9 mouse cellular contexts compared by ENCODE assay signal in genomic region chr16:34924937-34925618, GRCm38 (mm10).
DNase-seq lines count a peak whose midpoint lies in the region; ATAC-seq lines count a peak whose summit lies in the region.
"Had no signal": no experiment of that assay in that cellular context is flagged by ENCODE, and none has a peak within 500 bp of the region (broad histone marks: within the 10 kb centered on the region; RNA-seq: fewer than 3 reads in every experiment).

No protein-coding gene starts in this region.

- peaks cover 5% of the 10 kb centered on the region for H3K4me1 ChIP-seq in embryonic facial prominence, embryonic 11.5 days (ENCODE audit: control insufficient read depth, insufficient read depth, low read length)
- peaks cover 55% of the 10 kb centered on the region for H3K4me1 ChIP-seq in limb, embryonic 15.5 days
- H3K4me1 ChIP-seq in midbrain, embryonic 16.5 days (ENCODE audit: control insufficient read depth, insufficient read depth, low read length): peaks cover 6% of the 10 kb centered on the region; the same call in 1 of the 2 replicates

- H3K36me3 ChIP-seq in embryonic facial prominence, embryonic 11.5 days (replicated peaks; ENCODE audit: control insufficient read depth, insufficient read depth, low read depth, low read length): no peaks in the 10 kb centered on the region
- no peaks in the 10 kb centered on the region for H3K36me3 ChIP-seq in limb, embryonic 15.5 days
- no peaks in the 10 kb centered on the region for H3K36me3 ChIP-seq in midbrain, embryonic 16.5 days (ENCODE audit: control insufficient read depth, insufficient read depth, low read length)

- H3K27ac ChIP-seq in embryonic facial prominence, embryonic 11.5 days (replicated peaks; ENCODE audit: low read depth, low read length): no peak overlapping the region
- peak overlapping the region; percentile 44; the same call in 1 of the 2 replicates for H3K27ac ChIP-seq in limb, embryonic 15.5 days
- no peak overlapping the region for H3K27ac ChIP-seq in midbrain, embryonic 16.5 days (ENCODE audit: low read length)

- intact Hi-C loops in heart, postnatal 25 days (cut with DNase I): no loop called here

- H3K4me2 ChIP-seq in embryonic facial prominence, embryonic 11.5 days (ENCODE audit: low read depth, low read length): no peak overlapping the region; the same call in 1 of the 2 replicates
- H3K4me2 ChIP-seq in limb, embryonic 15.5 days: no peak overlapping the region
- H3K4me2 ChIP-seq in midbrain, embryonic 16.5 days (ENCODE audit: low read length): no peak overlapping the region

- no peaks in the 10 kb centered on the region for H3K9me3 ChIP-seq in embryonic facial prominence, embryonic 11.5 days (replicated peaks; ENCODE audit: control insufficient read depth, low read length)
- H3K9me3 ChIP-seq in limb, embryonic 15.5 days: no peaks in the 10 kb centered on the region
- no peaks in the 10 kb centered on the region for H3K9me3 ChIP-seq in midbrain, embryonic 16.5 days (replicated peaks; ENCODE audit: control insufficient read depth, low read length, poor library complexity, severe bottlenecking)

- no peak for ATAC-seq in embryonic facial prominence, embryonic 11.5 days (replicated peaks; ENCODE audit: insufficient number of reproducible peaks, low FRiP score, low TSS enrichment, low read depth)
- no peak for ATAC-seq in limb, embryonic 15.5 days (ENCODE audit: insufficient number of reproducible peaks, low FRiP score, low TSS enrichment, low read depth)
- ATAC-seq in midbrain, embryonic 16.5 days: no peak

- H3K27me3 ChIP-seq in embryonic facial prominence, embryonic 11.5 days (ENCODE audit: control insufficient read depth, insufficient read depth, low read length): no peaks in the 10 kb centered on the region
- no peaks in the 10 kb centered on the region for H3K27me3 ChIP-seq in limb, embryonic 15.5 days
- no peaks in the 10 kb centered on the region for H3K27me3 ChIP-seq in midbrain, embryonic 16.5 days (ENCODE audit: control insufficient read depth, insufficient read depth, low read depth, low read length)

- 66% methylated on average over 6 of the region's 6 CpGs for WGBS in embryonic facial prominence, embryonic 11.5 days
- 53% methylated on average over 6 of the region's 6 CpGs for WGBS in limb, embryonic 15.5 days
- 67% methylated on average over 6 of the region's 6 CpGs for whole genome bisulfite sequencing in midbrain, embryonic 16.5 days

- H3K4me3 ChIP-seq in embryonic facial prominence, embryonic 11.5 days (ENCODE audit: low read depth, low read length): no peak overlapping the region
- H3K4me3 ChIP-seq in limb, embryonic 15.5 days: no peak overlapping the region
- no peak overlapping the region for H3K4me3 ChIP-seq in midbrain, embryonic 16.5 days (ENCODE audit: low read depth, low read length)
- H3K4me3 ChIP-seq: megakaryocyte, embryonic 14.5 days had no signal

- peak overlapping the region; percentile 9; the same call in 1 of the 2 replicates for H3K9ac ChIP-seq in embryonic facial prominence, embryonic 11.5 days (replicated peaks; ENCODE audit: low read length)
- H3K9ac ChIP-seq in limb, embryonic 15.5 days: no peak overlapping the region
- no peak overlapping the region for H3K9ac ChIP-seq in midbrain, embryonic 16.5 days (ENCODE audit: low read depth, low read length)

- DNase-seq in cerebellum, postnatal 10 days: peak; percentile 45 to 53
- DNase-seq in cerebellum, adult 8-10 months: no peak
- DNase-seq in embryonic facial prominence, embryonic 11.5 days (ENCODE audit: low spot score): no peak
- peak; percentile 78 for DNase-seq in heart, postnatal 25 days (ENCODE audit: low spot score)
- peak; percentile 56 for DNase-seq in testis, postnatal 14 days (ENCODE audit: low spot score)
- DNase-seq in thymus, postnatal 25 days: no peak

Comparison
In these comparisons a context has a peak if more than half of its experiments do, and no peak if none do; other contexts are left out.
1. DNase-seq: peak in cerebellum, postnatal 10 days (2 of 2), heart, postnatal 25 days (single experiment) and testis, postnatal 14 days (single experiment); none in cerebellum, adult 8-10 months (single experiment), embryonic facial prominence, embryonic 11.5 days (single experiment) and thymus, postnatal 25 days (single experiment).